Mouse (Mus musculus) olfactory bulb, adult 2 months (tissue): ENCODE measurements around the gene Gusb. TPM values are rescaled to one million over a fixed set of nuclear protein-coding genes. Genes with fewer than 3 reads are reported as not detected.
"Not testable (repeated sequence)": the region's sequence is repeated elsewhere in the genome, so short reads cannot be mapped to it uniquely, and the experiment has no call there.

ENCODE experiments used
- H3K27ac ChIP-seq: fragments of 200-500 bp; 2 replicates; pipeline ENCODE4 v1.5.1; 2012; ENCODE audit warnings: low read depth, low read length; ENCODE audit not compliant: insufficient read depth
- H3K4me1 ChIP-seq: fragments of 200-500 bp; 2 replicates; pipeline ENCODE4 v1.6.1; 2012; ENCODE audit warnings: low read length; ENCODE audit not compliant: control insufficient read depth, insufficient read depth
- H3K4me3 ChIP-seq: fragments of 200-500 bp; 2 replicates; pipeline ENCODE4 v1.5.1; 2012; ENCODE audit warnings: mild to moderate bottlenecking, low read depth, low read length, moderate library complexity; ENCODE audit not compliant: insufficient read depth
- CTCF ChIP-seq: fragments of 200-500 bp; IDR thresholded peaks from 2 replicates; pipeline ENCODE4 v1.5.1; 2012; ENCODE audit warnings: low read depth, mild to moderate bottlenecking, low read length, moderate library complexity; ENCODE audit not compliant: insufficient read depth
- POLR2A ChIP-seq: fragments of 200-500 bp; IDR thresholded peaks from 2 replicates; pipeline ENCODE4 v1.6.1; 2012; ENCODE audit warnings: mild to moderate bottlenecking, low read depth, low read length, moderate library complexity; ENCODE audit not compliant: insufficient read depth
- WGBS: fragments of 180-500 bp; shearing (Covaris S2); methylation state at CpG from one replicate; pipeline ENCODE4 v1.1.7; 2018; 5-methylcytosine and 5-hydroxymethylcytosine counted together
- polyA plus RNA-seq: library from polyadenylated mRNA; stranded (reverse); fragments of >200 nt; gene quantifications from 2 replicates; pipeline ENCODE4 v1.2.4, GENCODE M21; 2012; ENCODE audit warnings: low replicate concordance; ENCODE audit not compliant: missing spikeins, insufficient read depth, insufficient read length

The Gusb gene
- polyA plus RNA-seq, 1 experiment = not detected

GRCm38 (mm10) chr5:130043741-130044140 lies 40.9 kb upstream of the Gusb start:
- H3K27ac ChIP-seq = no peak overlapping the region
- WGBS = 30% methylated on average over 3 of the region's 3 CpGs
- H3K4me1 ChIP-seq = peaks cover 4% of the 10 kb centered on the region
- H3K4me3 ChIP-seq = no peak overlapping the region
- TF ChIP-seq POLR2A = no peak
- TF ChIP-seq CTCF = no peak

DNA sequence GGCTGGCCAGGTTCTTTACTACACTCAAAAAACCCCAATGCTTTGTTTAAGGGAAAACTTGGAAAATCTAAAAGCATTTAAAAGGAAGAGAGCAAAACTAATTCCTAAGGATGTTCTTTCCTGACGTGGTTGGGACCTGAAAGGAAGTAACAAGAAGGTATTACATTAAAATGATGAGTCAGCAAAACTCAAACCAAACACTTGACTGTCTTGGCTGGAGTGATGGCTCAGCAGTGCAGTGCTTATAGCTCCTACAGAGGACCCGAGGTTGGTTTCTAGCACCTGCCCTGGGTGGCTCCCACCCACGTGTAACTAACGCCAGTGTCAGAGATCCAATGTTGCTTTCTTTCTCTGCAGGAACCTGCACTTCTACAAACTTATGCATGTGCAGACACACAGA lies 38.4 kb upstream of the Gusb start:
- H3K4me3 ChIP-seq = no peak overlapping the region
- H3K27ac ChIP-seq = no peak overlapping the region
- H3K4me1 ChIP-seq = 0 out of 2 replicates have a peak, but pooled peaks cover 3% of the 10 kb centered on the region
- no peak for TF ChIP-seq POLR2A
- TF ChIP-seq CTCF = no peak
- WGBS = 78% methylated on average over 4 of the region's 4 CpGs

DNA sequence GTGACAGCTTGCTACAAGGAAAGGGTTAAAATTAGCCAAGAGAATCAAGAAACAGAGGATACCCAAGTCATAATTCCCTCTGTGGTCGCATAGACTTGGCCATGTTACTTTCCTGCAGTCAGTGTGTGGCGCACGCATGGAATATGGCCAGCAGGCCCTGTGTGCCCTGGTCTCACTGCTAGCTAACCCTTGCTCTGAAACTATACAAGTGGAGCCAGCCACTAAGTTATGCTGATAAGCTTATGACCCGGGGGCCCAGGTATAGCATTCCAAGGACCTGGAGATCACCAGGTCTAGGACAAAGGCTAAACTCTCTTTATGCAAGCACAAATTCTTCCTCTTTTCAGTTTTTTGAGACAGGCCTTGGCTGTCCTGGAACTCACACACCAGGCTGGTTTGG lies 37.9 kb upstream of the Gusb start:
- TF ChIP-seq POLR2A (no peak), CTCF (no peak)
- H3K27ac ChIP-seq = no peak overlapping the region
- 96% methylated on average over 4 of the region's 4 CpGs for WGBS
- no peak overlapping the region for H3K4me3 ChIP-seq
- 0 out of 2 replicates have a peak, but pooled peaks cover 3% of the 10 kb centered on the region for H3K4me1 ChIP-seq

- 0 out of 2 replicates have a peak, but pooled peaks cover 3% of the 10 kb centered on the region for H3K4me1 ChIP-seq
- H3K4me3 ChIP-seq = no peak overlapping the region
- WGBS = 63% methylated on average over 19 of the region's 19 CpGs
- TF ChIP-seq POLR2A (no peak), CTCF (peak; percentile 32)
- no peak overlapping the region for H3K27ac ChIP-seq
Measured at GRCm38 (mm10) chr5:130037752-130038455, 35.1 kb upstream of the Gusb start.

GRCm38 (mm10) chr5:130036300-130036699 lies 33.5 kb upstream of the Gusb start:
- H3K4me1 ChIP-seq, H3K4me3 ChIP-seq, H3K27ac ChIP-seq: not testable (repeated sequence)
- 71% methylated on average over 2 of the region's 2 CpGs for WGBS

GRCm38 (mm10) chr5:130033869-130034268 lies 31.0 kb upstream of the Gusb start:
- no peak overlapping the region for H3K27ac ChIP-seq
- 98% methylated on average over 2 of the region's 2 CpGs for WGBS
- TF ChIP-seq POLR2A (no peak), CTCF (no peak)
- H3K4me1 ChIP-seq = peaks cover 7% of the 10 kb centered on the region; the same call in 1 of the 2 replicates
- H3K4me3 ChIP-seq = no peak overlapping the region

DNA sequence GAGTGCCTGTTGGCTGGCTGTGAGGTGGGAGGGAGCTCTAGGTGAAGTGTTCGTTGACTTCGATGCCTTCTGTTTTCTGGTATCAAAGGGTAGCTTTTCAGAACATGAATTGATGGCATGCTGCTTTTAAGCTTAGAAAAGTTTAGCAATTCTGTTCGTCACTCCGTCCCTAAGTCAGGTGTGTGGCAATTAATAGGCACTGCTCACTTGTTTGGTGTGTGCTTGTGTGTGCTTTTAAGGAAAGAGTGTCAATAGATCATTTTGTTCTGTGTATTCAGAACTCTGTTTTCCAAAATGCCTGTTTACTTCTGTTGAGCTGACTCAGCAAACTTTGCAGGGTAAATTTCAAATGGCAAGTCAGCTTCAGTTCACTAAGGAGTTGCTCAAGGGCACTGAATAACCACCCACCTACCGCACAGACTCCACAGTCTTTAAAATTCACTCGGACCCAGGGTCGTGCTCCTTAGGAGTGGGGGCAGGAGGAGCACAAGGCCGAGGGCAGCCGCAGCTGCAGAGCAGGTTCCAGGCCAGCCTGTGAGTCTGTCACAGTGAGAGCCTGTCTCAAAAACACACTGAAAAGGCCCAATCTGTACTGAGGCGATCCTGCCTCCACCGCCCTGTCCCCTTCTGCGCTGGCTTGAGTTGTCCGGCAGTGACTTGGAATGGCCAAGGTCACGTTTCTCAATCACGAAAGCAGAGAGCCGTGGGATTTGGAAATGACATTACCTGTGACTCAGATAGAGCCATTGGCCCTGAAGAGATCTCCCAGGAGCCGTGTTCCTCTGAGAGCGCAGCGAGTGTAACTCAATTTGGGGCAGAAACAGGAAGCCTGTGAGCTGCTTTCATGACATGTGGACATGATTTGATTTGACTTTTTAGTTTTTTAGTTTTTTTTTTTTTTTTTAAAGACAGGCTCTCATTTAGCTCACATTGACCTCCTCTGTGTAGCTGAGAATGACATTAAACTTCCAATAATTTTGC lies 28.9 kb upstream of the Gusb start:
- Histone ChIP-seq H3K27ac (no peak overlapping the region), H3K4me3 (no peak overlapping the region), H3K4me1 (peaks cover 4% of the 10 kb centered on the region; the same call in 1 of the 2 replicates)
- TF ChIP-seq CTCF (no peak), POLR2A (no peak)
- WGBS = 92% methylated on average over 19 of the region's 19 CpGs

GRCm38 (mm10) chr5:130029142-130029897 lies 26.5 kb upstream of the Gusb start, which contains the start of the genes Asl and Crcp:
Gene Asl (minus strand): TSS chr5:130029247.
Gene Crcp (plus strand): TSS chr5:130029290.
- WGBS = 2% methylated on average over 51 of the region's 51 CpGs

DNA sequence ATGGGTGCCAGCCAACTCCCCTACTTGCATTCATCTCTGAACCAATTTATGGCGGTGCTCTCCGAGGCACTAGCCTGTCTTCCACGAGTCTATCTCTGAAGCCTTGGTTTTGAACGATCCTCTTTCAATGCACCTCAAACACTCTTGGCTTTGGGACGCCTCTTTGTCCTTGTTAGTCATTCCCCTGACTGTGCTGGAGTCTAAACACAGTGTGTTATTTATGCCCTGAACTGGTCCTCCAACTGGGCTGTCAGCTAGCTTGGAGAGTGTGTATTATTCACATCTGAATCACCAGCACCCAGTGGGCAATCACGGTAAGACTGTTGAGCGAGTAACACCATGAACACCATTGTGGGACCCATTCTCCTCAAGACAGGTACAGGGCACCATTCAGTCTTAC lies 24.8 kb upstream of the Gusb start:
- no peak for TF ChIP-seq POLR2A
- Histone ChIP-seq H3K4me3 (no peak overlapping the region), H3K4me1 (peaks cover 10% of the 10 kb centered on the region; the same call in 1 of the 2 replicates), H3K27ac (no peak overlapping the region)
- WGBS = 60% methylated on average over 7 of the region's 7 CpGs

More at GRCm38 (mm10) chr5:130029142-130029897, 26.5 kb upstream of the Gusb start, which contains the start of the genes Asl and Crcp:
- peaks cover 5% of the 10 kb centered on the region; the same call in 1 of the 2 replicates for H3K4me1 ChIP-seq
- peak within 1 kb of the TSS; percentile 73 for H3K27ac ChIP-seq
- TF ChIP-seq POLR2A (peak; percentile 80), CTCF (no peak)
- peak within 1 kb of the TSS; percentile 64 for H3K4me3 ChIP-seq
